Mouse (Mus musculus): ENCODE data around the gene Lrmda. TPM values are rescaled to one million over a fixed set of nuclear protein-coding genes. Genes with fewer than 3 reads are reported as not detected.

The Lrmda gene
- polyA plus RNA-seq, 1 experiment from 2014 or later: 0.55 TPM

GRCm38 (mm10) chr14:22942569-22942968 lies 923.1 kb downstream of the Lrmda start:
- Histone ChIP-seq H3K36me3 (no peaks in the 10 kb centered on the region), H3K9me3 (no peaks in the 10 kb centered on the region), H3K27me3 (ENCODE audit: insufficient read depth, poor library complexity, severe bottlenecking) (no peaks in the 10 kb centered on the region), H3K27ac (no peak overlapping the region), H3K4me3 (no peak overlapping the region), H3K4me1 (replicated peaks) (peaks cover 10% of the 10 kb centered on the region; the same call in 1 of the 2 replicates)
- 98% methylated on average over 2 of the region's 2 CpGs for WGBS
- DNase-seq (ENCODE audit: low spot score): no peak

- Histone ChIP-seq H3K27me3 (ENCODE audit: insufficient read depth, poor library complexity, severe bottlenecking) (no peaks in the 10 kb centered on the region), H3K27ac (no peak overlapping the region), H3K36me3 (no peaks in the 10 kb centered on the region), H3K4me1 (replicated peaks) (peaks cover 5% of the 10 kb centered on the region), H3K9me3 (no peaks in the 10 kb centered on the region), H3K4me3 (no peak overlapping the region)
- no peak for DNase-seq (ENCODE audit: low spot score)
Measured at GRCm38 (mm10) chr14:22949466-22949865, 930.0 kb downstream of the Lrmda start.

- no peak overlapping the region for H3K4me3 ChIP-seq
- H3K36me3 ChIP-seq: no peaks in the 10 kb centered on the region
- no peaks in the 10 kb centered on the region for H3K27me3 ChIP-seq (ENCODE audit: insufficient read depth, poor library complexity, severe bottlenecking)
- H3K4me1 ChIP-seq (replicated peaks): peaks cover 5% of the 10 kb centered on the region
- H3K9me3 ChIP-seq: no peaks in the 10 kb centered on the region
- WGBS: 89% methylated on average over 1 of the region's 1 CpGs
- H3K27ac ChIP-seq: no peak overlapping the region
- DNase-seq (ENCODE audit: low spot score): no peak
Measured at GRCm38 (mm10) chr14:22952981-22953380, 933.5 kb downstream of the Lrmda start.

- Histone ChIP-seq H3K36me3 (no peaks in the 10 kb centered on the region), H3K27ac (no peak overlapping the region), H3K9me3 (no peaks in the 10 kb centered on the region), H3K4me3 (no peak overlapping the region), H3K4me1 (replicated peaks) (no peaks in the 10 kb centered on the region), H3K27me3 (ENCODE audit: insufficient read depth, poor library complexity, severe bottlenecking) (no peaks in the 10 kb centered on the region)
- no peak for DNase-seq (ENCODE audit: low spot score)
- WGBS: 84% methylated on average over 1 of the region's 1 CpGs
Measured at GRCm38 (mm10) chr14:22960166-22960565, 940.7 kb downstream of the Lrmda start.

GRCm38 (mm10) chr14:22964796-22965660 lies 945.5 kb downstream of the Lrmda start:
- Histone ChIP-seq H3K9me3 (no peaks in the 10 kb centered on the region), H3K27me3 (ENCODE audit: insufficient read depth, poor library complexity, severe bottlenecking) (no peaks in the 10 kb centered on the region), H3K4me3 (no peak overlapping the region), H3K4me1 (replicated peaks) (no peaks in the 10 kb centered on the region), H3K27ac (no peak overlapping the region), H3K36me3 (no peaks in the 10 kb centered on the region)
- no peak for DNase-seq (ENCODE audit: low spot score)
- 81% methylated on average over 9 of the region's 9 CpGs for WGBS

GRCm38 (mm10) chr14:22968705-22969104 lies 949.2 kb downstream of the Lrmda start:
- WGBS: 80% methylated on average over 5 of the region's 5 CpGs
- no peak overlapping the region for H3K4me3 ChIP-seq
- no peaks in the 10 kb centered on the region for H3K36me3 ChIP-seq
- H3K4me1 ChIP-seq (replicated peaks): no peaks in the 10 kb centered on the region
- no peaks in the 10 kb centered on the region for H3K9me3 ChIP-seq
- H3K27me3 ChIP-seq (ENCODE audit: insufficient read depth, poor library complexity, severe bottlenecking): no peaks in the 10 kb centered on the region
- DNase-seq (ENCODE audit: low spot score): no peak
- H3K27ac ChIP-seq: no peak overlapping the region

GRCm38 (mm10) chr14:22986736-22987135 lies 967.2 kb downstream of the Lrmda start:
- Histone ChIP-seq H3K36me3 (no peaks in the 10 kb centered on the region), H3K4me1 (replicated peaks) (no peaks in the 10 kb centered on the region), H3K27ac (no peak overlapping the region), H3K9me3 (no peaks in the 10 kb centered on the region), H3K27me3 (ENCODE audit: insufficient read depth, poor library complexity, severe bottlenecking) (no peaks in the 10 kb centered on the region), H3K4me3 (no peak overlapping the region)
- WGBS: 84% methylated on average over 2 of the region's 2 CpGs
- DNase-seq (ENCODE audit: low spot score): no peak

- Histone ChIP-seq H3K36me3 (no peaks in the 10 kb centered on the region), H3K4me3 (no peak overlapping the region), H3K4me1 (replicated peaks) (no peaks in the 10 kb centered on the region), H3K27ac (no peak overlapping the region), H3K9me3 (no peaks in the 10 kb centered on the region), H3K27me3 (ENCODE audit: insufficient read depth, poor library complexity, severe bottlenecking) (no peaks in the 10 kb centered on the region)
- no peak for DNase-seq (ENCODE audit: low spot score)
- WGBS: 93% methylated on average over 3 of the region's 3 CpGs
Measured at GRCm38 (mm10) chr14:22988090-22988669, 968.7 kb downstream of the Lrmda start.

GRCm38 (mm10) chr14:22995184-22995935 lies 975.8 kb downstream of the Lrmda start:
- Histone ChIP-seq H3K27me3 (ENCODE audit: insufficient read depth, poor library complexity, severe bottlenecking) (no peaks in the 10 kb centered on the region), H3K4me1 (replicated peaks) (no peaks in the 10 kb centered on the region), H3K4me3 (no peak overlapping the region), H3K9me3 (no peaks in the 10 kb centered on the region), H3K36me3 (no peaks in the 10 kb centered on the region), H3K27ac (no peak overlapping the region)
- WGBS: 72% methylated on average over 8 of the region's 8 CpGs
- DNase-seq (ENCODE audit: low spot score): no peak

- H3K36me3 ChIP-seq: no peaks in the 10 kb centered on the region
- H3K9me3 ChIP-seq: no peaks in the 10 kb centered on the region
- no peaks in the 10 kb centered on the region for H3K27me3 ChIP-seq (ENCODE audit: insufficient read depth, poor library complexity, severe bottlenecking)
- WGBS: 91% methylated on average over 3 of the region's 3 CpGs
- DNase-seq (ENCODE audit: low spot score): no peak
- no peaks in the 10 kb centered on the region for H3K4me1 ChIP-seq (replicated peaks)
- no peak overlapping the region for H3K27ac ChIP-seq
- H3K4me3 ChIP-seq: no peak overlapping the region
Measured at GRCm38 (mm10) chr14:22998906-22999305, 979.4 kb downstream of the Lrmda start.

GRCm38 (mm10) chr14:23011989-23012388 lies 992.5 kb downstream of the Lrmda start:
- Histone ChIP-seq H3K36me3 (no peaks in the 10 kb centered on the region), H3K9me3 (no peaks in the 10 kb centered on the region), H3K4me3 (no peak overlapping the region), H3K4me1 (replicated peaks) (peaks cover 24% of the 10 kb centered on the region), H3K27ac (no peak overlapping the region), H3K27me3 (ENCODE audit: insufficient read depth, poor library complexity, severe bottlenecking) (no peaks in the 10 kb centered on the region)
- DNase-seq (ENCODE audit: low spot score): no peak
- 88% methylated on average over 1 of the region's 1 CpGs for WGBS

- peak; percentile 20 for DNase-seq (ENCODE audit: low spot score)
- peak overlapping the region; percentile 73 for H3K27ac ChIP-seq
- 53% methylated on average over 2 of the region's 2 CpGs for WGBS
Measured at GRCm38 (mm10) chr14:23014747-23015286, 995.3 kb downstream of the Lrmda start.

More at GRCm38 (mm10) chr14:23014747-23015286, 995.3 kb downstream of the Lrmda start:
- Histone ChIP-seq H3K27me3 (ENCODE audit: insufficient read depth, poor library complexity, severe bottlenecking) (no peaks in the 10 kb centered on the region), H3K4me3 (no peak overlapping the region), H3K36me3 (no peaks in the 10 kb centered on the region), H3K9me3 (no peaks in the 10 kb centered on the region), H3K4me1 (replicated peaks) (peaks cover 24% of the 10 kb centered on the region)

All from hindbrain, embryonic 10.5 days (tissue).